Mouse (Mus musculus) heart, postnatal 0 days (tissue): ENCODE results near the gene Nrxn1.

Experiments
- CTCF ChIP-seq: IDR thresholded peaks from 2 replicates; pipeline ENCODE4 v1.5.1; 2016; ENCODE audit warnings: antibody characterized with exemption, control low read depth, low read depth
- EP300 ChIP-seq: IDR thresholded peaks from 2 replicates; pipeline ENCODE4 v1.6.1; 2016; ENCODE audit warnings: antibody characterized with exemption, low read depth

DNA sequence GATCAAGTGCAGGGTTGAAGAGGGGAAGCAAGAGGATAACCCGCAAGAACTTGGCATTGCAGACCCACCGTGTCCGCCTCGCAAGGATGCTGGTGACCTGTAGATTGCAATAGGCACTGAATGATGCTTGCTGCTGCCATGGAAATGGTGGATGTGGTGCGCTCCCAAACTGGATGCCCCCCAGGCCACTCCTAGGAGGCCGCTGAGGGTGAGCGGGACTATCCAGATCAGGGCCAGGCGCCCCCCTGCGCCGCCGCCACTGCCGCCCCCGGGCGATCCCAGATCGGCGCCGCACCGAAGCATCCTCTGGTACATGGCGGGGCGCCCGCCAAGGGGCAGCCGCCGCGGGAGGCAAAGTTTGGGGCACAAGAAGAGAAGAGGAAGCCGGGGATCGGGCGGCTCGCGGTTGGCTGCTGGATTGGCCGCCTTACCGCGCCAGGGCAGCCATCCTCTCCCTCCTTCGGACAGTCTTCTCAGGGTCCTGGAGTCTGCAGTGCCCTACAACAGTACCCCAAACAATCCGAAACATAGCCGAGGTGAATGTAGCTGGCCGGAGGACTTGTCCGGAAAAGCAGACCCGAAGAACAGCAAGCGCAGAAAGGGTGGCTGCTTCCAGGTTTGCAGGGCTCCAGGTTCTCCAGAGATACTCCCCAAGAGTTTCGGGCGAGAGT is 638.0 kb downstream of the Nrxn1 start:
- TF ChIP-seq EP300 = no peak
- TF ChIP-seq CTCF = no peak
